10 mouse cellular contexts compared by ENCODE assay signal in the genomic region with DNA sequence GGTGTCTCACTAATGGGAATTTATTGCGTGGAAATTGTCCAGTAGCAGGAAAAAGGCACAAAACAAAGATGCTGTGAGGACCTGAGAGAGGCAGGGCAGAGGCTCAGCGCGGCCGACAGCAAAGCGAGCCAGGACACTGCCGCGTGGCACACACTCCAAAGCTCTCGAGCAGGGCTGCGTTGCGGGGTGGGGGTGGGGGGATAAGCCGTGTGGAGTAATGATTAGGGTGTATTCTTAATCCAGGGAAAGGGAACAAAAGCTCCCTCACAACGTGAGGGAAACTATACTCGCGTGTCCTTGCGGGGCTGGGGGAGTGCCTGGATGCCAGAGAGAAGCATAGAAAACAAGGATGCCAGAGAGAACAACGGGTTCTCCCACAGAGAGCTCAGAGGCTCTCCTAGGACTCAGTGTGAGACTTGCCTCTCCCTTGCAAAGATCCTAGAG. TPM values are rescaled to one million over a fixed set of nuclear protein-coding genes. Genes with fewer than 3 reads are reported as not detected.
DNase-seq lines count a peak whose midpoint lies in the region; ATAC-seq and TF ChIP-seq lines count a peak whose summit lies in the region.
"Had no signal": no experiment of that assay in that cellular context is flagged by ENCODE, and none has a peak within 500 bp of the region (broad histone marks: within the 10 kb centered on the region; RNA-seq: fewer than 3 reads in every experiment).

No protein-coding gene starts in this region.

- H3K4me2 ChIP-seq in forebrain, embryonic 11.5 days (ENCODE audit: low read depth, low read length, severe bottlenecking): peak overlapping the region; percentile 55; the same call in 1 of the 2 replicates
- 0 out of 2 replicates have a peak overlapping the region, but pooled peaks have one; percentile 0 for H3K4me2 ChIP-seq in intestine, postnatal 0 days (replicated peaks; ENCODE audit: low read depth)
- peak overlapping the region; percentile 46 for H3K4me2 ChIP-seq in neural tube, embryonic 15.5 days

- under 1% methylated on average over 16 of the region's 16 CpGs for WGBS in forebrain, embryonic 11.5 days
- WGBS in intestine, postnatal 0 days: 24% methylated on average over 16 of the region's 16 CpGs
- WGBS in neural tube, embryonic 15.5 days: 3% methylated on average over 16 of the region's 16 CpGs

- H3K36me3 ChIP-seq in forebrain, embryonic 11.5 days (ENCODE audit: control insufficient read depth, insufficient read depth, low read length): no peaks in the 10 kb centered on the region
- no peaks in the 10 kb centered on the region for H3K36me3 ChIP-seq in intestine, postnatal 0 days (ENCODE audit: control insufficient read depth, insufficient read depth)
- H3K36me3 ChIP-seq in neural tube, embryonic 15.5 days: no peaks in the 10 kb centered on the region

- ATAC-seq in forebrain, embryonic 11.5 days (replicated peaks; ENCODE audit: low FRiP score): no peak; the same call in 1 of the 2 replicates
- no peak for ATAC-seq in intestine, postnatal 0 days
- ATAC-seq in neural tube, embryonic 15.5 days (ENCODE audit: low FRiP score): no peak

- H3K4me1 ChIP-seq in forebrain, embryonic 11.5 days (replicated peaks; ENCODE audit: control insufficient read depth, insufficient read depth, low read length): peaks cover 29% of the 10 kb centered on the region
- H3K4me1 ChIP-seq in intestine, postnatal 0 days (replicated peaks; ENCODE audit: control insufficient read depth, insufficient read depth, low read length): 0 out of 2 replicates have a peak, but pooled peaks cover 3% of the 10 kb centered on the region
- H3K4me1 ChIP-seq in neural tube, embryonic 15.5 days: peaks cover 55% of the 10 kb centered on the region

- no peak overlapping the region for H3K27ac ChIP-seq in layer of hippocampus, adult 2 months
- peak overlapping the region; percentile 72 for H3K27ac ChIP-seq in forebrain, embryonic 11.5 days (ENCODE audit: low read depth, low read length)
- no peak overlapping the region for H3K27ac ChIP-seq in intestine, postnatal 0 days (ENCODE audit: low read depth, low read length)
- H3K27ac ChIP-seq in neural tube, embryonic 15.5 days (replicated peaks): peak overlapping the region; percentile 46

- DNase-seq in layer of hippocampus, adult 2 months (ENCODE audit: low spot score in 2 of 2): no peak
- no peak for DNase-seq in layer of hippocampus, postnatal 14 days (ENCODE audit: low spot score in 2 of 2)
- DNase-seq in forebrain, embryonic 11.5 days (ENCODE audit: low spot score): peak; percentile 63
- no peak for DNase-seq in layer of hippocampus, adult 11-12 months (ENCODE audit: low spot score)
- DNase-seq in B cell, adult 2 months: no peak
- DNase-seq in layer of hippocampus, adult 18-20 months (ENCODE audit: low spot score in 2 of 2): no peak
- DNase-seq: lung, adult 18-20 months; right cerebral cortex, postnatal 14 days had no signal

- H3K4me3 ChIP-seq in layer of hippocampus, adult 2 months: peak overlapping the region; percentile 22; the same call in 1 of the 2 replicates
- H3K4me3 ChIP-seq in forebrain, embryonic 11.5 days (ENCODE audit: low read depth, low read length): peak overlapping the region; percentile 16; the same call in 1 of the 2 replicates
- no peak overlapping the region for H3K4me3 ChIP-seq in intestine, postnatal 0 days (ENCODE audit: low read depth, low read length)
- H3K4me3 ChIP-seq in neural tube, embryonic 15.5 days (replicated peaks): no peak overlapping the region

- peak overlapping the region; percentile 52 for H3K9ac ChIP-seq in forebrain, embryonic 11.5 days (ENCODE audit: low read length)
- H3K9ac ChIP-seq in intestine, postnatal 0 days (ENCODE audit: low read depth, low read length): no peak overlapping the region
- H3K9ac ChIP-seq in neural tube, embryonic 15.5 days (replicated peaks): peak overlapping the region; percentile 23

- no peak for TF ChIP-seq CTCF in layer of hippocampus, adult 2 months (conservative IDR thresholded peaks at IDR 0.05)
- no peak for TF ChIP-seq CTCF in intestine, postnatal 0 days (IDR thresholded peaks at IDR 0.05; ENCODE audit: low read depth)

- peaks cover 11% of the 10 kb centered on the region for H3K27me3 ChIP-seq in forebrain, embryonic 11.5 days (ENCODE audit: control insufficient read depth, insufficient read depth, low read length)
- H3K27me3 ChIP-seq in intestine, postnatal 0 days (replicated peaks; ENCODE audit: control insufficient read depth, insufficient read depth, low read length): 0 out of 2 replicates have a peak, but pooled peaks cover 4% of the 10 kb centered on the region
- H3K27me3 ChIP-seq in neural tube, embryonic 15.5 days (replicated peaks): peaks cover 3% of the 10 kb centered on the region; the same call in 1 of the 2 replicates

- no peaks in the 10 kb centered on the region for H3K9me3 ChIP-seq in forebrain, embryonic 11.5 days (ENCODE audit: control insufficient read depth, low read length)
- H3K9me3 ChIP-seq in intestine, postnatal 0 days (ENCODE audit: control insufficient read depth): no peaks in the 10 kb centered on the region
- H3K9me3 ChIP-seq in neural tube, embryonic 15.5 days (replicated peaks): no peaks in the 10 kb centered on the region

RNA-seq across cellular contexts. Expression of a gene that starts 33.7 kb away (rescaled TPM):
- 1 to 10 TPM; 8.7 to 9.7 TPM for total RNA-seq in layer of hippocampus, adult 2 months (2021)
- total RNA-seq in layer of hippocampus, postnatal 14 days (2021): 10 to 100 TPM; 11.0 to 16.0 TPM
- 5.0 and 5.2 TPM in 2 replicates for polyA plus RNA-seq in forebrain, embryonic 11.5 days (2014; fragmentation: Nextera tagmentation; extraction: Ambion mirVana)
- 350 and 391 TPM in 2 replicates for polyA plus RNA-seq in intestine, postnatal 0 days (2015; fragmentation: Nextera tagmentation; extraction: Ambion mirVana)
- 18.7 and 36.7 TPM in 2 replicates for polyA plus RNA-seq in neural tube, embryonic 15.5 days (2015; fragmentation: Nextera tagmentation; extraction: Ambion mirVana)
- 1 to 10 TPM; 7.4 to 8.5 TPM for total RNA-seq in layer of hippocampus, adult 18-20 months (2021)

Comparison
In these comparisons a context has a peak if more than half of its experiments do, and no peak if none do; other contexts are left out.
1. H3K27ac ChIP-seq: peak in forebrain, embryonic 11.5 days (single experiment) and neural tube, embryonic 15.5 days (single experiment); none in layer of hippocampus, adult 2 months (single experiment) and intestine, postnatal 0 days (single experiment).
2. H3K4me3 ChIP-seq: peak in layer of hippocampus, adult 2 months (single experiment) and forebrain, embryonic 11.5 days (single experiment); none in intestine, postnatal 0 days (single experiment) and neural tube, embryonic 15.5 days (single experiment).
3. H3K4me2 ChIP-seq: peak in every context shown above with its lines; median percentile 55 in forebrain, embryonic 11.5 days; 46 in neural tube, embryonic 15.5 days; 0 in intestine, postnatal 0 days.